Mouse (Mus musculus) myocyte (in vitro differentiated cells): ENCODE measurements around the gene Bcl2l14.

Experiments used
- CEBPB ChIP-seq: IDR thresholded peaks from 2 replicates; pipeline ENCODE4 v1.6.1; 2011; ENCODE audit warnings: mild to moderate bottlenecking, moderate library complexity; ENCODE audit not compliant: poor library complexity, insufficient read depth, severe bottlenecking
- E2F4 ChIP-seq: IDR thresholded peaks from one replicate; pipeline ENCODE4 v1.6.1; 2011; ENCODE audit warnings: mild to moderate bottlenecking, control low read depth, moderate library complexity; ENCODE audit not compliant: insufficient read depth
- MAX ChIP-seq: IDR thresholded peaks from one replicate; pipeline ENCODE4 v1.6.1; 2011; ENCODE audit warnings: low read depth, mild to moderate bottlenecking, control low read depth
- MYOD1 ChIP-seq, 3 experiments: IDR thresholded peaks; one replicate each; pipeline ENCODE4 v1.6.1; 2011; ENCODE audit warnings: control low read depth in 2 of 3, low read depth in 2 of 3, mild to moderate bottlenecking in 2 of 3, moderate library complexity in 1 of 3; ENCODE audit not compliant: insufficient read length in 2 of 3, control insufficient read depth in 1 of 3
- MYOG ChIP-seq, 3 experiments: IDR thresholded peaks; one replicate each; pipeline ENCODE4 v1.6.1; 2011; ENCODE audit warnings: control low read depth in 2 of 3, low read depth in 2 of 3, mild to moderate bottlenecking in 2 of 3; ENCODE audit not compliant: insufficient read length in 2 of 3, control insufficient read depth in 1 of 3, insufficient read depth in 1 of 3
- POLR2A ChIP-seq: IDR thresholded peaks from one replicate; pipeline ENCODE4 v1.6.1; 2011; ENCODE audit warnings: low read depth, mild to moderate bottlenecking, control low read depth, moderate library complexity; ENCODE audit not compliant: insufficient read length
- POLR2AphosphoS2 ChIP-seq: IDR thresholded peaks from one replicate; pipeline ENCODE4 v1.6.1; 2011; ENCODE audit warnings: low read depth, control low read depth; ENCODE audit not compliant: insufficient read length
- REST ChIP-seq: IDR thresholded peaks from one replicate; pipeline ENCODE4 v1.6.1; 2011; ENCODE audit warnings: mild to moderate bottlenecking, control low read depth, moderate library complexity; ENCODE audit not compliant: insufficient read depth, insufficient read length
- TCF12 ChIP-seq: IDR thresholded peaks from one replicate; pipeline ENCODE4 v1.6.1; 2011; ENCODE audit warnings: mild to moderate bottlenecking, control low read depth; ENCODE audit not compliant: poor library complexity, insufficient read depth, severe bottlenecking
- USF1 ChIP-seq: IDR thresholded peaks from one replicate; pipeline ENCODE4 v1.6.1; 2011; ENCODE audit warnings: low read depth, mild to moderate bottlenecking, control low read depth, moderate library complexity

DNA sequence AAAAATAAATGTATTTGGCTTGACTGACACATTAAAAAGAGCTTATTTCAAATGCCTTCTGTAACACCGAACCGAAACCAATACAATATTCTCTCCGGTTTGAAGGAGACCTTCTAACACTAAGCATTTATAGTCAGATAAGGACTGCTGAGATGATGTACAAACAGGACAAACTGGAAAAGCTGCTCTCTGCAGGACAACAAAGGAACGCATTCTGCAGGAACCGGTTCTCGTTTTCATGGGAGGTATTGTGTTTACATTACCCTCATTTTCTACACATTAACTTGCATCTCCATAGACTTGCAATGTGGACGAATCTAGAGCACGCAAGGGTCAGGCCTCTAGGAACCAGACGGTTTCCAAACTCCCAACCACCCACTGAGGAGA is 7.6 kb downstream of the Bcl2l14 start:
- TF ChIP-seq POLR2A, result no peak
- no peak for TF ChIP-seq CEBPB
- no peak for TF ChIP-seq E2F4
- TF ChIP-seq REST, result no peak
- TF ChIP-seq MAX, result no peak
- no peak for TF ChIP-seq USF1
- TF ChIP-seq POLR2AphosphoS2, result no peak
- TF ChIP-seq MYOD1 (IDR thresholded peaks at IDR 0.05; ENCODE audit: control insufficient read depth in 1 of 3, insufficient read length in 2 of 3, low read depth in 2 of 3), result no peak
- TF ChIP-seq MYOG (IDR thresholded peaks at IDR 0.05; ENCODE audit: control insufficient read depth in 1 of 3, insufficient read depth in 1 of 3, insufficient read length in 2 of 3, low read depth in 2 of 3), result no peak
- no peak for TF ChIP-seq TCF12
